Mouse (Mus musculus): ENCODE measurements around the gene Npc1l1. TPM values are rescaled to one million over a fixed set of nuclear protein-coding genes. Genes with fewer than 3 reads are reported as not detected.
"Not testable (repeated sequence)": the region's sequence is repeated elsewhere in the genome, so short reads cannot be mapped to it uniquely, and the experiment has no call there.

The Npc1l1 gene
- polyA plus RNA-seq, 1 experiment from 2014 or later = not detected

DNA sequence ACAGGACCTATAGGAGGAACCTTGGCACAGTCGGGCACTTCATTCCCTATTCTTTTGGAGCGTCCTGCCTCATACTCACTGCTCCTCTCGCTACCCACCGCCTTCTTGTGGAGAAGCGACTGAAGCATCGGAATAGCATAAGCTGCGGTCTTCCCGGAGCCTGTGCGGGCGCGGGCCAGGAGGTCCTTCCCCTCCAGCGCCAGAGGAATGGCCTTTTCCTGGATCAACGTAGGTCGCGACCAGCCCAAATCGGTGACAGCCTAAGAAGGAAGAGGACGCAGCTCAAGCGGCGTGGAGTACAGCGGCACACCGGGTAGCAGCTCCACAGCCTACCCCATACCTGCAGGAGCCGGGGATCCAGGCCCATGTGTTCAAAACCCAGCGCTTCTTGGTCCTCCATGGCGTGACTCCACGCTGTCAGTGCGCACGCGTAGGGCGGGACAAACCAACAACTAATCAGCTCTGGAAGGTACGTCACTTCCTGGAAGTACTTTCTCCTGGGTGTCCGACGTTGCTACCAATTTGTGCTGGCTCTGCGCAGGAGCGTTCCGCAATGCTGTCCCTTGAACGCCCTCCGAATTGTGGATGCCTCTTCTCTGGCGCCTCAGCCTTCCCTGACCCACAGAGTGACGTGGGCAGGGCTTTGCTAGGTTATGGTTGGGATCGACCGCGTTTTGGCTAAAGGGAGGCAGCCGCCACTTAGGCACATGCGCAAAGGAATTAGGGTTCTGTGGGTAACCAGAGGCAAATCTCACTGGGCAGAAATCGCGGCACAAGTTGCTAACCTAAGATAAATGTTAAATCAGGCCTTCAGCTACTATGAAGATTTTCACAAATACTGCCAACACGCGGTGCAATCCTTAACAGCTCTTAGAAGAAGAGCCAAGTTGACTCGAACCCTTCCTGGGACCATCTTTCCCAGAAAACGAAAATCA is 37.6 kb upstream of the Npc1l1 start, which contains the start of gene Ddx56:
Gene Ddx56 (minus strand): TSS at position 453 of the 935 bp plus-strand sequence.
- Histone ChIP-seq H3K27ac (ENCODE audit: low read length) (peak within 1 kb of the TSS; percentile 93), H3K4me2 (replicated peaks; ENCODE audit: low read depth, low read length) (peak within 1 kb of the TSS; percentile 89), H3K27me3 (replicated peaks; ENCODE audit: insufficient read depth, low read length) (no peaks in the 10 kb centered on the region), H3K9me3 (ENCODE audit: low read length) (no peaks in the 10 kb centered on the region), H3K4me1 (ENCODE audit: insufficient read depth, low read depth, low read length) (peaks cover 13% of the 10 kb centered on the region; the same call in 1 of the 2 replicates), H3K4me3 (ENCODE audit: low read depth, low read length) (peak within 1 kb of the TSS; percentile 94), H3K9ac (replicated peaks; ENCODE audit: low read depth) (peak within 1 kb of the TSS; percentile 82), H3K36me3 (ENCODE audit: insufficient read depth, low read length) (peaks cover 32% of the 10 kb centered on the region)
- 1% methylated on average over 50 of the region's 50 CpGs for WGBS
- TF ChIP-seq CTCF (IDR thresholded peaks at IDR 0.05) (no peak), EP300 (IDR thresholded peaks at IDR 0.05) (no peak)
- ATAC-seq = peak; percentile 100
- DNase-seq (ENCODE audit: low spot score) = peak; percentile 98

- no peak for ATAC-seq
- DNase-seq (ENCODE audit: low spot score) = no peak
- Histone ChIP-seq H3K4me1 (ENCODE audit: insufficient read depth, low read depth, low read length) (peaks cover 13% of the 10 kb centered on the region; the same call in 1 of the 2 replicates), H3K4me2 (replicated peaks; ENCODE audit: low read depth, low read length) (peak overlapping the region; percentile 89), H3K36me3 (ENCODE audit: insufficient read depth, low read length) (peaks cover 33% of the 10 kb centered on the region), H3K9me3 (ENCODE audit: low read length) (no peaks in the 10 kb centered on the region), H3K9ac (replicated peaks; ENCODE audit: low read depth) (peak overlapping the region; percentile 82), H3K4me3 (ENCODE audit: low read depth, low read length) (peak overlapping the region; percentile 94), H3K27ac (ENCODE audit: low read length) (no peak overlapping the region), H3K27me3 (replicated peaks; ENCODE audit: insufficient read depth, low read length) (no peaks in the 10 kb centered on the region)
- no peak for TF ChIP-seq CTCF (IDR thresholded peaks at IDR 0.05)
- no peak for TF ChIP-seq EP300 (IDR thresholded peaks at IDR 0.05)
- WGBS = 61% methylated on average over 9 of the region's 9 CpGs
Observed at GRCm38 (mm10) chr11:6266621-6267020, 36.7 kb upstream of the Npc1l1 start.

DNA sequence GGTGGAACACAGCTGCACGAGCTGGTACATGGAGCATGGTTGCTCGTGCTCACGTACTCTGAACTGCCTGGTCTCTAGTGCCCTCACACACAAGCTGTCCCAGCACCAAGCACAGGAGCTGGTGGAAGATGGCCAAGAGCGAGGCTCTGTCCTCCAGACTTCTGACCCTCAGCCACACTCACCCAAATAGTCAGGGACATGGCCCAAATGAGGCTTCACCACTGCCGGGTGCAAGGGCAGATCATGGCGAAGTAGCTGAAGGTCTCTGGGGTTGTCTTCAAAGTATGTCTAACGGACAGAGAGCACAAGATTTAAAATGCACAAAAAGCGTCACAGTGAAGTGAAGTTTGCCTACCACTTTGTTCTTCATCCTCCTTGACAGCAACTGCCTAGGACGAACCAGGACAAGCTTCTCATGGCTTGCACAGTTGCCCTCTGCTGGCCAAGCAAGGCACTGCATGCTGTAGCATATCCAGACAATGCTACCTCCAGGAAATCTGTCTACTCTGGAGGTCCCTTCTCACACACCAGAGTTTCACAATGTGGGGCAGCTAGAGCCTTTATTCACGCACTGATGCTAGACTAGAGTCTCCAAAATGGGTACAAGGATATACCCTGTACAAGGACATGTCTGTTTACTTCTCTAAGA is 31.6 kb upstream of the Npc1l1 start:
- DNase-seq (ENCODE audit: low spot score) (peak; percentile 62), ATAC-seq (peak; percentile 50; the same call in 1 of the 2 replicates)
- Histone ChIP-seq H3K9ac (replicated peaks; ENCODE audit: low read depth) (no peak overlapping the region), H3K27me3 (replicated peaks; ENCODE audit: insufficient read depth, low read length) (no peaks in the 10 kb centered on the region), H3K27ac (ENCODE audit: low read length) (no peak overlapping the region), H3K4me2 (replicated peaks; ENCODE audit: low read depth, low read length) (no peak overlapping the region), H3K9me3 (ENCODE audit: low read length) (no peaks in the 10 kb centered on the region), H3K4me1 (ENCODE audit: insufficient read depth, low read depth, low read length) (peaks cover 4% of the 10 kb centered on the region; the same call in 1 of the 2 replicates), H3K4me3 (ENCODE audit: low read depth, low read length) (no peak overlapping the region), H3K36me3 (ENCODE audit: insufficient read depth, low read length) (peaks cover 41% of the 10 kb centered on the region)
- 73% methylated on average over 10 of the region's 10 CpGs for WGBS
- TF ChIP-seq EP300 (IDR thresholded peaks at IDR 0.05) (no peak), CTCF (IDR thresholded peaks at IDR 0.05) (peak; percentile 97)

- H3K4me1 ChIP-seq (ENCODE audit: insufficient read depth, low read depth, low read length) = no peaks in the 10 kb centered on the region
- peaks cover 30% of the 10 kb centered on the region for H3K36me3 ChIP-seq (ENCODE audit: insufficient read depth, low read length)
- no peaks in the 10 kb centered on the region for H3K9me3 ChIP-seq (ENCODE audit: low read length)
- ATAC-seq (no peak), DNase-seq (ENCODE audit: low spot score) (no peak)
- no peak overlapping the region for H3K27ac ChIP-seq (ENCODE audit: low read length)
- TF ChIP-seq CTCF (IDR thresholded peaks at IDR 0.05) (no peak), EP300 (IDR thresholded peaks at IDR 0.05) (no peak)
- 90% methylated on average over 7 of the region's 7 CpGs for WGBS
- H3K9ac ChIP-seq (replicated peaks; ENCODE audit: low read depth) = no peak overlapping the region
- H3K4me3 ChIP-seq (ENCODE audit: low read depth, low read length) = no peak overlapping the region
- no peak overlapping the region for H3K4me2 ChIP-seq (replicated peaks; ENCODE audit: low read depth, low read length)
- no peaks in the 10 kb centered on the region for H3K27me3 ChIP-seq (replicated peaks; ENCODE audit: insufficient read depth, low read length)
Observed at GRCm38 (mm10) chr11:6259413-6259812, 29.5 kb upstream of the Npc1l1 start.

- H3K9ac ChIP-seq (replicated peaks; ENCODE audit: low read depth) = no peak overlapping the region
- H3K4me1 ChIP-seq (ENCODE audit: insufficient read depth, low read depth, low read length) = no peaks in the 10 kb centered on the region
- no peak overlapping the region for H3K4me2 ChIP-seq (replicated peaks; ENCODE audit: low read depth, low read length)
- H3K27ac ChIP-seq (ENCODE audit: low read length) = no peak overlapping the region
- peaks cover 20% of the 10 kb centered on the region for H3K36me3 ChIP-seq (ENCODE audit: insufficient read depth, low read length)
- no peak for DNase-seq (ENCODE audit: low spot score)
- H3K9me3 ChIP-seq (ENCODE audit: low read length) = no peaks in the 10 kb centered on the region
- no peaks in the 10 kb centered on the region for H3K27me3 ChIP-seq (replicated peaks; ENCODE audit: insufficient read depth, low read length)
- TF ChIP-seq CTCF (IDR thresholded peaks at IDR 0.05) = no peak
- no peak for TF ChIP-seq EP300 (IDR thresholded peaks at IDR 0.05)
- 70% methylated on average over 6 of the region's 6 CpGs for WGBS
- no peak overlapping the region for H3K4me3 ChIP-seq (ENCODE audit: low read depth, low read length)
- ATAC-seq = no peak
Observed at GRCm38 (mm10) chr11:6256490-6257072, 26.6 kb upstream of the Npc1l1 start.

GRCm38 (mm10) chr11:6254602-6255001 is 24.7 kb upstream of the Npc1l1 start:
- DNase-seq (ENCODE audit: low spot score); H3K9ac ChIP-seq (replicated peaks; ENCODE audit: low read depth); H3K4me2 ChIP-seq (replicated peaks; ENCODE audit: low read depth, low read length); H3K4me1 ChIP-seq (ENCODE audit: insufficient read depth, low read depth, low read length); H3K27me3 ChIP-seq (replicated peaks; ENCODE audit: insufficient read depth, low read length); H3K4me3 ChIP-seq (ENCODE audit: low read depth, low read length); H3K36me3 ChIP-seq (ENCODE audit: insufficient read depth, low read length); H3K27ac ChIP-seq (ENCODE audit: low read length); H3K9me3 ChIP-seq (ENCODE audit: low read length); ATAC-seq: not testable (repeated sequence)
- 92% methylated on average over 2 of the region's 2 CpGs for WGBS

All from lung, postnatal 0 days (tissue).